Mouse (Mus musculus): ENCODE results near the gene Cfap77.
A peak's percentile ranks its signal among the peaks of the same experiment; 100 is the strongest.

Cfap77 gene

DNA sequence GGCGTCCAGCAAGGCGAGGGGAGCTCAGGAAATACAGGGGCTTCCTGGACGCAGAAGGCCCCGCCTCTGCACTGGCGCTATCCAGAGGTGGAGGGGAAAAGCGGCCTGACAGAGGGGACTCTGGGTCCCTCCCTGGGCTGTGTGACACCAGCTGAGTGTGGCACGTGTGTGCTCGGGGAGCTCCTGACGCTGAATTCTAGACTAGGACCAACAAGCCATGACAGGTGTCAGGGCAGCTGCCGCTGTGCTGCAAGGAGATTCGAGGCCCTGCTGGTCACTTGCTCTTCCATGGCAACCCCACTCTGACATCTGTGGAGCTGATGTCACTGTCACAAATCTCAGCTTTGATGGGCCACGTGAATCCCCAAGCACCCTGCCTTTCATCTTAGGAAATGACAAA lies 60.9 kb downstream of the Cfap77 start:
- no peak for DNase-seq

DNA sequence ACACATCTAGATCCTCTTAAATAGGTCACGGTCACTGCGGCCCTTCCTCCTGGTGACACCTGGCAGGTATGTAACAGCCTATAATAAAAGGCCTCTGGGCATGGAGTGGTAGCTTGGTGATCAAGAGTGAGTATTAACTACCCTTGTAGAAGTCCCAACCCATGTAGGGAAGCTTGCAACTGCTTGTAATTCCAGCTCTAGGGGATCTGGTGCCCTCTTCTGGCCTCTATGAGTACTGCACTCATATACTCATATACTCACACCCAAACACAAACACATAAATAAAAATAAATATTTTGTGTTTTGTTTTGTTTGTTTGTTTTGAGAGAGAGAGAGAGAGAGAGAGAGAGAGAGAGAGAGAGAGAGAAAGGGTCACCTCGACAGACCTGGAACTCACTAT lies 66.1 kb downstream of the Cfap77 start:
- DNase-seq, result no peak

DNA sequence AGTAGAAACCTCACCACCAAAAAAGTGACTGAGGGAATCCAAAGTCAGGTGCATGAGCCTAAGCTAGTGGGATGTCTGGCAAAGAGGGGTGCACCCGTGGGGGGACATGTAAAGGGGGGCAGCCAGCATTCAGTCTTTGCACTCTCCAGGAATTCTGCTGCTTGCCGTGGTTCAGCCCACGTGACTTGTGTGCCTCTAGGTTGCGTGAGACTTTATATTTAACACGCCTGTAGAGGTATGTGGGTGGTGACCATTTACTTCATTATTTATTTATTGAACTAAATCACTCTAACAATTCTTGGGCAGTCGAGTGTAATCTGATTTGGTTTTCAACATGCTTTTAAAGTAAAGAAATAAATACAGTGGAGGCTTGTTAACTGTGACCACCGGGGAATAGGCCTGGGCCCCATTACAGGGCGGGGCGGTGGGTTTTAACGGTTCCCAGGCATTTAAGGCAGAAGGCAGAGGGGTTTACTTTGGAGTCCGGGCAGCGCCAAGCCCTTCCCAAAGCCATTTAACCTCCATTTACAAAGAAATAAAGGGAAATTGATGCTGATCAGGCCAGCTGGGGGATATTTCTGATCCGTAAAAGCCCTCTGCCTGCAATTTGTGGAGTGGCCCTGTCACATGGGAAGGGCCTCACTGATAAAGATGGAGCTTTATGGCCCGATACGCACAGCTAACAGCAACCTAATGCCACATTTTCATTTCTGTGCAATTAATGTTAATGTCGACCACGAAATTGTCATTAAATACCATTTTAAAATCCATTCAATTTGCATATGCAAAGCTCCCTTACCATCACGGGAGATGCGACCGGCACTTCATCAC lies 74.6 kb downstream of the Cfap77 start:
- no peak for DNase-seq

DNA sequence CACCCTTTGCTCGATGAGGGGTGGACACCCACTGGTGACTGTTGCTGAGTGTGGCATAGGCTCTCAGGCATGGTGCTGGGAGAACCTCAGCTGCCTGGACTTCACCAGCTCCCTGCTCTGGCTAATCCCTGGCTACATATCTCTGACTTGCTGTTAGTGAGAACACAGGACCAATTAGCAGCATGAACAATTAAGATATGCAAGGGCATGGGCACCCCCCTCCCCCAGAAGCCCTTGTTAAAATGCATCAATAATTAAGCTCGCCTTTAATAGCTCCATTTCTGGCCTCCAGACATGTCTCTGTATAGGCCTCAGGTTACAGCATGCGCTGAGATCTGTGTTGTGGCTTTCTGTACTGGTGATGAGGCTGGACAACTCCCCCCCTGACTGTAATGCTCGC lies 76.4 kb downstream of the Cfap77 start:
- no peak for DNase-seq

GRCm38 (mm10) chr2:28976635-28977034 lies 78.2 kb downstream of the Cfap77 start:
- peak; percentile 57 for DNase-seq

DNA sequence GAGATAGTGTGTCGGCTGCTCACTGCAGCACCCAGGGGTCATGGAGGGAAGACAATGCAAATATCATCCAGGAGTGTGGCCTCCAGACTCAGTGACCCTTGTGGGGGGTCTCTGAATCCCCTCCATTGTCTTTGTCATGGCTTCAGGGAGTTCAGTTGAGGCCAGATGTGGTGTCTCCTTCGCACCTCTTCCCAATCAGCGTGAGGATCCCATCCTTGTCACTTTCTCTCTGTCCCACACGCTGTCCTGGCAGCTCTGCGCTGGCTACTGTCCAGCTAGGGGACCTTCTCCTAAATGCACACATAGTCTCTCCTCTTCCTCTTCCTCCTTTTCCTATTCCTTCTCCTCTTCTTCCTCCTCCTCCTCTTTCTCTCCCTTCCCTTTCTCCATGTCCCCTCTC lies 79.3 kb downstream of the Cfap77 start:
- no peak for DNase-seq

- DNase-seq, result no peak
Observed at GRCm38 (mm10) chr2:28974520-28974919, 80.3 kb downstream of the Cfap77 start.

GRCm38 (mm10) chr2:28973832-28974450 lies 80.9 kb downstream of the Cfap77 start:
- no peak for DNase-seq

DNA sequence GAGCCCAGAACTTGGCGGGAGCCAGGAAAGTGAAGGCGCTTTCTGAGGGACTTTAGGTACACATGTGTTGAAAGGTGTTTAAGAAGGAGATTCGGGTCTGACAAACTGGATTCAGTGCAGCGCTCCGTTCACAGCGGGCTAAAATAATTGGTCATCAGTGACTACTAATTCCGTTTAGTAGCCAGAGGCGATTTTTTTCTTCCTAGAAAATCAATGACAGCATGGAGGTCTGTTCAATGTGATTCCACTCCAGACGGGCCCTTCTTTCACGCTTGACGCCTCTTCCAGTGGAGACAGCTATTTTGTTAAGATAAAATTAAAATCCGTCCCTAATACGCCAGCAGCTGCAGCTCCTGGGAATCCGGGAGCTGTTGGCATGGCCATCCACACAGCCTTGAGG lies 84.4 kb downstream of the Cfap77 start:
- no peak for DNase-seq

DNA sequence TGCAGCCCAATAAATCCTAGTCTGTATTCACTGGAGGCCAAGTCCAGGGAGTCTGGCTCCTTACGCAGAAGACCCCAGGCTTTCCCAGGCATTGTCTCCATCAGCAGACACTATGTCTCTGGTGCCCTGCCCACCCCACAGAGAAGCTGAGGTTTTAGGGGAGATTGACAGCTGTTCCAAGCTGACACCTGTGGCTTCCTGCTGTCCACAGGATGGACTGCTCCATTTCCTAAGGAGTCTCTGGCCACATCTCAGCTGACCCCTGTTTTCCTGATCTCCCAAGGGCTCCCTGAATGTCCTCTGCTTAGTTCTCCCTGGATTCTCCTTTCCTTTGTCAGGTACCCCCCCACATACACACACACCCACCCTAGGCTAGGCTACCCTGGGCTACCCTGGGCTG lies 86.6 kb downstream of the Cfap77 start:
- no peak for DNase-seq

DNA sequence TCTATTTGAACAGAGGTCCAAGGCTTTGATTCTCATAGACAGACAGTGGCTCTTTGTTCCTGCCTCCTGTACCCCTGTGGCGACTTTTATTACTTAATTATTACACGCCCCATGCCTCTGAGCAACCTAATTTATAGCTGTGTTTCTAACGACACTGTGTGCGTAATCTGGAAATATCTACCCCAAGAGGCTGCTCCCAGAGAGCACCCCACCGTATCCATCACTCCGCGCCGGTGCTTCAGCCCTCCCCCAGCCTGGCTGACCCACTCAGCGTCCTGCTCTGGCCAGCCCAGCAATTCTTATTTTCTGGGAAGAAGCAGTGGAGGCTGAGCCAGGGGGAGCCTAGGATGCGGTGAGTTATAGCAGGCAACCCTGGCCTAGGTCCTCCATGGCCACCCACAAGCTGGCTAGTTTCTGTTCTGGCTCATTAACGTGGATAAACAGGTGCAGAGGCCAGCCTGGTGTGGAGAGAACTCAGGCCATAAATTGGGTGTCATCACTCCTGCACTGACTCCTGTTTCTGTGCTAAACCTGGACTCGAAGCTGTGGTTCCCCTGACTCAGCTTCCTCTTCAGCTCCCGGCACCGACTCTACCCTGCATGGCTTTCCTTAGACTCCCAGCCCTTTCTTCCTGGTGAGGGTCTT lies 88.6 kb downstream of the Cfap77 start:
- no peak for DNase-seq

DNA sequence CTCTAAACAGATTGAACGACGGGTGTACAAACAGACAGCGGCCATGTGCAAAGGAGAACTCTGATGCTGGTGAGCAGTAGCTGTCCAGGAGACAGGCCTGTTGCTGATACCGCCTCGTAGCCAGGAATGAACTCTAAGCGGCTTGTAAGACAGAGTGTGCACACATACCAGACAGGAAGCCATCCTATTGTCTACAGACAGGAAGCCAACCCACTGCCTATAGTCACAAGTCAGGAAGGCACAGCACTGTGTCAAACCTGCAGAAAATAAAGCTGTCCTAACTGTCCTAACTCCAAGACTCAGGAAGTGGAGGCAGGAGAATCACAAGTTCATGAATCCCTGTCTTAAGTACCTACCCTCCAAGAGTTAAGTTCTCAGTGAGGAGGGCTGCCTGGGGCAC lies 91.3 kb downstream of the Cfap77 start:
- DNase-seq, result no peak

GRCm38 (mm10) chr2:28961636-28962035 lies 93.2 kb downstream of the Cfap77 start:
- DNase-seq, result no peak

DNA sequence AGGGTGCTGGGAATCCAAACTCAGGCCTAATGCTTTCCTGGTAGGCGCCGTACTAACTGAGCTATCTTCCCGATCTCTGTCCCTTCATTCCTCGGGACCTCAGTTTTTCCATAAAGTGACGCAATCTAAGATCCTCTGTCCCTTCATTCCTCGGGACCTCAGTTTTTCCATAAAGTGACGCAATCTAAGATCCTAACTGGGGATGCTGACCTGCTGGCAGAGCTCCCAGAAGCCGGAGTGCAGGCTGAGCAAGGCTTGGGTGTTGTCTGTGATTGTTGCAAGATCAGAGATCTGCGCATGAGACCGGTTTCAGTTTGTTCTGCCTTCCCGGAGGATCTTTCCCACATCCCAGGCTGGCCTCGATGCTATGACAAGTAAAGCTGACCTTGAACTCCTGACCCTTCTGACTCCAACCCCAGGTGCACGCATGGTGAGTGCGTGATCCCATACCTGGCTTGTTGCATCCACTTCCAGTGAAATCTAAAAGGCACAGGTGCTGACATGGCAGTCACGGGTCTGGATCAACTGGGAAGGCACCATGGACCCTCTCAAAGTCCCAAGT lies 93.8 kb downstream of the Cfap77 start:
- no peak for DNase-seq

DNA sequence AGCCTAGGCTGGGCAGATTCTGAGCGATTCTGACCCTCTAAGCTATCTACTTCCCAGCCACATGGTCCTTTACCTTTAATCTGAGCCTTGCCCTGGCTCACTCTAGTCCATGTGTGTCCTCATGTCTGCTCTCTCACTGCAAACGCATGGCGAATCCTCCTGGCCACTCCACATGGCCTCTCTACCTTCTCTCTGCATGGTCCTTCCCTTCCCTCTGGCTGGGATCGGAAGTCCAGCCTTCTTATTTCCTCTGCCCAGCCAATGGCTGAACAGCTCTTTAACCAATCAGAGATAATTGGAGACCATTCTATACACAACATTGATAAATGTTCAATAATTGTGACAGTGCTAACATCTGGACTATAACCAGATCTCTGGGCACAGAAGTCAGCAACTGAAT lies 98.0 kb downstream of the Cfap77 start:
- DNase-seq, result no peak

DNA sequence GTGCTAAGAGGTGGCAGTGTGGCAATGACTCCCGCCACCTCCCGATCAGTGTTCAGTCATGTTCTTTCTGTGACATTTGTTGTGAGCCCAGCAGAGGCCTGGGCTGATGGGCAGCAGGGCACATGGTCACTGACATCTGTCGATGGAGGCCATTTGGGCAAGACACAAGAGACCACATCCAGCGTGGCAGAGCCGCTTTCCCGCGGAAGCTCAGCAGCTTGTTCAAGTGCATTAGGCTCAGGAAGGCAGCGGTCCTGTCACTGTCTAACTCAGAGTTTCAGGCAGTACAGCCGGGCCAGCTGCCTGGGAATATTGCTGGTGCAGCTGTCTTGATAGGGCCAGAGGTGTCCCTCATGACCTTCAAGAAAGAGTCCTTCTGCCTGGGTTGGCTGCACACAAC lies 100.3 kb downstream of the Cfap77 start:
- DNase-seq, result no peak

- no peak for DNase-seq
Observed at GRCm38 (mm10) chr2:28952981-28953380, 101.9 kb downstream of the Cfap77 start.

DNA sequence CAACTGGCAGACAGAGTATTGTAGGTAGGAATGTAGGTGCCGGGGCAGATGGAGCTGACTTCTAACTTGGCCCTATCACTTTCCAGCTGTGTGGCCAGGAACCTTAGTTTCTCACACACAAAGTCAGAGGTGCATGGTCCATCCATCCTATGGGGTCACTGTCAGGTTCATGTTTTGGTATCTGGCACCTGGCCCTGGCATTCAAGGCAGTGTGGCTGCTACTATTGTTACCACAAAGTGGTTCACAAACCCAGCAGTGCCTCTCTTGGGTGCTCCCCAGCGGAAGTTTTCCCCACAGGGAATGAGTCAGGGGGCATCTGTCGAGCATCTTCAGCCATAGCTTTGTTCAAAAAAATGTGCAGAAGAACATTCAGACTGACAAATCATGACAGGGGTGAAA lies 108.6 kb downstream of the Cfap77 start:
- DNase-seq, result no peak

- no peak for DNase-seq
Observed at GRCm38 (mm10) chr2:28945388-28945787, 109.5 kb downstream of the Cfap77 start.

DNA sequence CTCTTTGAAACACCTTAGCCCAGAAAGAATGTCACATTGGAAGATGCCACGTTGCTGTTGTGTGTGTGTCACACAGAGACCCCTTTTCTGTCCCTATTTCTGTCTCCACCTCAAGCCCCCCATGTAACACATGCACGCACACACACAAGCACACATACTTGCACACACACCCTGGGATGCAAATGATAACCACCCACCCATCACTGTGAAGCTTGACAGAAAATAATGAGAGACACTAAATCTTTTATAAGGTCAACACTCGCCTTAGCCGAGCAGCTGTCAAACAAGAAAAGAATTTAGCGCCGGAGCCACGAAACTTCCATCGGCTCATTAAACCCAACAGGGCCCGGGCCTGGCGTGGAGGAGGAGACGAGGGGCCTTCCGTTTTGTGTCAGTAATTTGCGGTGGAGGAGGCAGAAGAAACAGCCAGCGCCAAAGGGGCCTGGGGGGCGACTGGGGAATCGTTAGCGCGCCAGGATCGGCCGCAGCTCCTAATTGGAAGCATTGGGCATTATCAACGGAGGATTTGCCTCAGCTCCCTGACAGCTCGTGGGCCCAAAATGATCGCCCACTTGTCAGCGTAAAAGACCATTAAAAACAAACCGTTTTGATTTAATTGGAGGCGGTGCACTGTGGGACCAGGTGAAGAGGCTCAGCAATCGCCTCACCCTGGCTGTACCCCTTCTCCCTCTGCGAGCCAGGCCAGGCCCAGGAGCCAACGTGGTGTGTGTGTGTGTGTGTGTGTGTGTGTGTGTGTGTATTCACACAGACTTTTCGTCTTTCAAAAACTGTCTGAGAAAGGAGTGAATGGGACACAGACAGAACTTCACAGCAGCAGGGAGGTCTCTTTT lies 111.0 kb downstream of the Cfap77 start:
- no peak for DNase-seq

DNA sequence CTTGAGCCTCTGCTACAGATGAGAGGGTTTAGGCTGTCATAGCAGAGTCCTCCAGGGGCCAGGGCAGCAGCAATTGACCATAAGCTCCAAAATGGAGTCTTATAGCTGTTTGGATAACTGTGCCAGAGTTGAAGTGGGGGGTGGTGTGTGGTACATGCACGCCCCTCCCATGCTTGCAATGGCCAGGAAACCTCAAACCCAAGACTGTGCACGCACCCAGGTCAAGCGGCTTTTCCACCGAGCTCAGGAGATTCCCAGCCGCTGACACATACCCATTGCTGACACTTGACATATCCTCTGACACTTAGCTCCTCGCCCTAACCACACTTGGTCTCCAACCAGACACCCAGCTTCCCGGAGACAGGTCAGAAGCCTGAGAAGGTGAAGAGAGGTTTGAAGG lies 115.9 kb downstream of the Cfap77 start:
- no peak for DNase-seq

DNA sequence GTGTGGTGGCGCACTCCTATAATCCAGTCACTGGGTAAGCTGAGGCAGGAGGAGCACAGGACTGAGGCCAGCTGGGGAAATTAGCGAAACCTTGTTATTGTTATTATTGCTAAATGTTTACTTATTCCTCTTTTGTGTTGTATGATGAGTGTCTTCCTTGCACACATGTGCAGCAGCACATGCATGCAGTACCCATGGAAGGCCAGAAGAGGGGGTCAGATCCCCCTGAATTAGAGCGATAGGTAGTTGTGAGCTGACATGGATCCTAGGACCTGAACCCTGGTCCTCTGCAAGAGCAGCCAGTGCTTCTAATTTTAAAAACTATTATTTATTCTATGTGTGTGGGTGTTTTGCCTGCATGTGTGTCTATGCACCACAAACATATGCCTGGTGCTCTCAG lies 124.3 kb downstream of the Cfap77 start:
- no peak for DNase-seq

DNA sequence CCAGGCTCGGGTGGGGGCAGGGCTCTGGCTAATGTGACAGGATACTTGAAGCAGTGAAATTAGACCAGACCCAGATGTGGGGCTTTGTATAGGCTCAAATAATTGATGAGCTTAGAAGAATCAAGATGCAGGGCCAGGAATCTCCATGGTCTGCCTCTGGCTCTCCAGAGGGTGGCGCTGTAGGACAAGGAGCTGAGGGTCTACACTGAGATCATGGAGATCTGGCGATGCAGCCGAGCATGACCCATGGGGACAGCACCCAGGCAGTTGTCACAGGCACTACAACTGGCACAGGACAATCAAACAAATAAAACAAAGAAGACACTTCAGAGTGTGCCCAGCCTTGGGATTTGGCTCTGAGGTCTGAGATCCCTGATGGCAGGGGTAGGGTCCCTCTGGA lies 131.0 kb downstream of the Cfap77 start:
- DNase-seq, result peak; percentile 49

Data from right cerebral cortex, adult 18-20 months (tissue).